Mouse (Mus musculus): ENCODE measurements around the gene Prl3c1.
"Not testable (repeated sequence)": the region's sequence is repeated elsewhere in the genome, so short reads cannot be mapped to it uniquely, and the experiment has no call there.

Prl3c1 gene

GRCm38 (mm10) chr13:27196359-27196758, at the start of gene Prl3c1:
Gene Prl3c1, plus strand, starts transcription at chr13:27196659.
- no peak for DNase-seq (ENCODE audit: inconsistent ontology term)

- DNase-seq (ENCODE audit: inconsistent ontology term) = no peak
Observed at GRCm38 (mm10) chr13:27148264-27148663, 48.2 kb upstream of the Prl3c1 start.

GRCm38 (mm10) chr13:27156490-27156889, 40.0 kb upstream of the Prl3c1 start, which contains the start of gene Prl3d3:
Gene Prl3d3, plus strand, starts transcription at chr13:27156790.
- DNase-seq (ENCODE audit: inconsistent ontology term) = not testable (repeated sequence)

GRCm38 (mm10) chr13:27241547-27241946, 45.1 kb downstream of the Prl3c1 start, which contains the start of gene Prl3b1:
Gene Prl3b1, plus strand, starts transcription at chr13:27241847.
- no peak for DNase-seq (ENCODE audit: inconsistent ontology term)
